Mouse (Mus musculus) liver, embryonic 14.5 days (tissue): Measurements from ENCODE around the gene C2cd3. TPM values are rescaled to one million over a fixed set of nuclear protein-coding genes. Genes with fewer than 3 reads are reported as not detected.

Experiments used
- ATAC-seq: fragments of 200-750 bp; cut with Nextera tagmentation; 2 replicates; pipeline ENCODE4 v1.8.0; 2017; ENCODE audit warnings: moderate number of reproducible peaks, mild to moderate bottlenecking, moderate library complexity; ENCODE audit not compliant: insufficient read depth
- DNase-seq, 3 experiments: peaks; one replicate each; pipeline ENCODE4 v3.0.0-alpha.2; 2012 to 2013; ENCODE audit warnings: low read depth in 3 of 3, low spot score in 3 of 3
- H3K27ac ChIP-seq: fragments of 300-500 bp; sonication (generic); 2 replicates; pipeline ENCODE4 v1.5.1; 2014; ENCODE audit warnings: moderate library complexity, mild to moderate bottlenecking, control low read depth, inconsistent platforms
- H3K27me3 ChIP-seq: fragments of 300-500 bp; sonication (generic); 2 replicates; pipeline ENCODE4 v1.6.1; 2014; ENCODE audit warnings: mild to moderate bottlenecking, low read length, moderate library complexity; ENCODE audit not compliant: control insufficient read depth, insufficient read depth
- H3K36me3 ChIP-seq: fragments of 300-500 bp; sonication (generic); replicated peaks from 2 replicates; pipeline ENCODE4 v1.6.1; 2014; ENCODE audit warnings: low read depth; ENCODE audit not compliant: control insufficient read depth, insufficient read depth
- H3K4me1 ChIP-seq, 2 experiments: fragments of 200-500 bp in 1 of 2; fragments of 300-500 bp in 1 of 2; sonication (generic) in 1 of 2; replicated peaks; 2 replicates each; pipeline ENCODE4 v1.6.1; 2012 to 2014; ENCODE audit warnings: antibody characterized with exemption in 1 of 2, inconsistent platforms in 1 of 2, low read length in 1 of 2; ENCODE audit not compliant: control insufficient read depth in 2 of 2, insufficient read depth in 2 of 2
- H3K4me2 ChIP-seq: fragments of 300-500 bp; sonication (generic); 2 replicates; pipeline ENCODE4 v1.6.1; 2014; ENCODE audit warnings: low read depth, mild to moderate bottlenecking, control low read depth, moderate library complexity
- H3K4me3 ChIP-seq, 2 experiments: fragments of 200-500 bp in 1 of 2; fragments of 300-500 bp in 1 of 2; sonication (generic) in 1 of 2; 2 replicates each; pipeline ENCODE4 v1.5.1; 2012 to 2014; ENCODE audit warnings: low read depth in 2 of 2, low read length in 2 of 2, mild to moderate bottlenecking in 2 of 2, control low read depth in 1 of 2, inconsistent platforms in 1 of 2, moderate library complexity in 1 of 2; ENCODE audit not compliant: insufficient read depth in 1 of 2
- H3K9ac ChIP-seq: fragments of 300-500 bp; sonication (generic); replicated peaks from 2 replicates; pipeline ENCODE4 v1.6.1; 2014; ENCODE audit warnings: mild to moderate bottlenecking, control low read depth, moderate library complexity
- H3K9me3 ChIP-seq: fragments of 300-500 bp; sonication (generic); 2 replicates; pipeline ENCODE4 v1.6.1; 2016; ENCODE audit warnings: low read length, mixed read lengths; ENCODE audit not compliant: control insufficient read depth
- CTCF ChIP-seq: IDR thresholded peaks from 2 replicates; pipeline ENCODE4 v1.5.1; 2016; ENCODE audit warnings: antibody characterized with exemption, low read depth, control low read depth
- EP300 ChIP-seq: IDR thresholded peaks from 2 replicates; pipeline ENCODE4 v1.6.1; 2016; ENCODE audit warnings: antibody characterized with exemption, low read depth
- WGBS: fragments of 180-500 bp; shearing (Covaris S2); extraction: QIAGEN DNeasy Blood & Tissue Kit; methylation state at CpG from one replicate; pipeline ENCODE4 v1.1.7; 2014; ENCODE audit not compliant: insufficient replicate concordance; 5-methylcytosine and 5-hydroxymethylcytosine counted together
- polyA plus RNA-seq, 2 experiments: library from polyadenylated mRNA; depleted of rRNA in 1 of 2; stranded (reverse) in 1 of 2; unstranded in 1 of 2; fragments of >200 nt; fragmentation: Nextera tagmentation in 1 of 2; extraction: Ambion mirVana in 1 of 2; gene quantifications; 2 replicates each; pipeline versions ENCODE4 v1.2.1 to v1.2.3; 2012 to 2014

C2cd3 gene
- polyA plus RNA-seq, 2 experiments: 9.1 to 10.2 TPM

GRCm38 (mm10) chr7:100493484-100494414 is 121.7 kb downstream of the C2cd3 start:
- H3K27ac ChIP-seq: peak overlapping the region; percentile 56
- H3K4me1 ChIP-seq: peaks cover 14 to 25% of the 10 kb centered on the region in 2 experiments
- peak overlapping the region; percentile 78 to 97 for H3K4me3 ChIP-seq
- no peaks in the 10 kb centered on the region for H3K27me3 ChIP-seq
- no peak for TF ChIP-seq EP300
- no peak for TF ChIP-seq CTCF
- 14% methylated on average over 19 of the region's 19 CpGs for WGBS
- ATAC-seq (peak; percentile 18; the same call in 1 of the 2 replicates), DNase-seq (peak in 1 of 3 experiments; percentile 47)
- H3K9ac ChIP-seq: peak overlapping the region; percentile 98
- peaks cover 49% of the 10 kb centered on the region for H3K36me3 ChIP-seq
- peak overlapping the region; percentile 91 for H3K4me2 ChIP-seq
- H3K9me3 ChIP-seq: no peaks in the 10 kb centered on the region

GRCm38 (mm10) chr7:100494415-100494831 is 122.4 kb downstream of the C2cd3 start:
- Histone ChIP-seq H3K9me3 (no peaks in the 10 kb centered on the region), H3K4me3 (peak overlapping the region; percentile 78 to 97), H3K36me3 (peaks cover 55% of the 10 kb centered on the region), H3K27me3 (no peaks in the 10 kb centered on the region), H3K27ac (peak overlapping the region; percentile 56), H3K4me2 (peak overlapping the region; percentile 91), H3K4me1 (peaks cover 14 to 25% of the 10 kb centered on the region in 2 experiments), H3K9ac (peak overlapping the region; percentile 98)
- no peak for TF ChIP-seq EP300
- TF ChIP-seq CTCF: no peak
- WGBS: 57% methylated on average over 7 of the region's 7 CpGs
- DNase-seq (no peak), ATAC-seq (no peak)

- DNase-seq (no peak), ATAC-seq (no peak)
- TF ChIP-seq CTCF: no peak
- TF ChIP-seq EP300: no peak
- Histone ChIP-seq H3K27me3 (no peaks in the 10 kb centered on the region), H3K4me1 (peaks cover 14 to 25% of the 10 kb centered on the region in 2 experiments), H3K4me3 (peak overlapping the region; percentile 78 to 97), H3K4me2 (peak overlapping the region; percentile 91), H3K9me3 (no peaks in the 10 kb centered on the region), H3K9ac (peak overlapping the region; percentile 98), H3K36me3 (peaks cover 62% of the 10 kb centered on the region), H3K27ac (peak overlapping the region; percentile 56)
- 29% methylated on average over 8 of the region's 8 CpGs for WGBS
Observed at GRCm38 (mm10) chr7:100495042-100495441, 123.0 kb downstream of the C2cd3 start.

- TF ChIP-seq CTCF (peak; percentile 13; the same call in 1 of the 2 replicates), EP300 (no peak)
Observed at GRCm38 (mm10) chr7:100495581-100496251, 123.7 kb downstream of the C2cd3 start.

GRCm38 (mm10) chr7:100496371-100496770 is 124.3 kb downstream of the C2cd3 start:
- TF ChIP-seq CTCF (no peak), EP300 (no peak)
- no peaks in the 10 kb centered on the region for H3K9me3 ChIP-seq
- ATAC-seq (no peak), DNase-seq (no peak)
- peaks cover 14 to 32% of the 10 kb centered on the region in 2 experiments for H3K4me1 ChIP-seq
- 76% methylated on average over 6 of the region's 6 CpGs for WGBS
- peak overlapping the region; percentile 78 to 97 for H3K4me3 ChIP-seq
- peaks cover 66% of the 10 kb centered on the region for H3K36me3 ChIP-seq
- H3K27me3 ChIP-seq: no peaks in the 10 kb centered on the region
- peak overlapping the region; percentile 56 for H3K27ac ChIP-seq
- H3K4me2 ChIP-seq: peak overlapping the region; percentile 91
- H3K9ac ChIP-seq: 0 out of 2 replicates have a peak overlapping the region, but pooled peaks have one; percentile 98

More at GRCm38 (mm10) chr7:100495581-100496251, 123.7 kb downstream of the C2cd3 start:
- WGBS: 23% methylated on average over 11 of the region's 11 CpGs
- DNase-seq: peak; percentile 57 to 80 (median 57)
- ATAC-seq: peak; percentile 11
- Histone ChIP-seq H3K4me3 (peak overlapping the region; percentile 78 to 97), H3K27me3 (no peaks in the 10 kb centered on the region), H3K4me1 (peaks cover 14 to 26% of the 10 kb centered on the region in 2 experiments), H3K9me3 (no peaks in the 10 kb centered on the region), H3K36me3 (peaks cover 66% of the 10 kb centered on the region), H3K27ac (peak overlapping the region; percentile 56), H3K9ac (peak overlapping the region; percentile 98), H3K4me2 (peak overlapping the region; percentile 91)
